Mouse (Mus musculus): ENCODE measurements around the gene Kcnj9. TPM values are rescaled to one million over a fixed set of nuclear protein-coding genes. Genes with fewer than 3 reads are reported as not detected.

Kcnj9 gene
- total and polyA plus RNA-seq, 3 experiments: 0.04 TPM; not detected in 2

DNA sequence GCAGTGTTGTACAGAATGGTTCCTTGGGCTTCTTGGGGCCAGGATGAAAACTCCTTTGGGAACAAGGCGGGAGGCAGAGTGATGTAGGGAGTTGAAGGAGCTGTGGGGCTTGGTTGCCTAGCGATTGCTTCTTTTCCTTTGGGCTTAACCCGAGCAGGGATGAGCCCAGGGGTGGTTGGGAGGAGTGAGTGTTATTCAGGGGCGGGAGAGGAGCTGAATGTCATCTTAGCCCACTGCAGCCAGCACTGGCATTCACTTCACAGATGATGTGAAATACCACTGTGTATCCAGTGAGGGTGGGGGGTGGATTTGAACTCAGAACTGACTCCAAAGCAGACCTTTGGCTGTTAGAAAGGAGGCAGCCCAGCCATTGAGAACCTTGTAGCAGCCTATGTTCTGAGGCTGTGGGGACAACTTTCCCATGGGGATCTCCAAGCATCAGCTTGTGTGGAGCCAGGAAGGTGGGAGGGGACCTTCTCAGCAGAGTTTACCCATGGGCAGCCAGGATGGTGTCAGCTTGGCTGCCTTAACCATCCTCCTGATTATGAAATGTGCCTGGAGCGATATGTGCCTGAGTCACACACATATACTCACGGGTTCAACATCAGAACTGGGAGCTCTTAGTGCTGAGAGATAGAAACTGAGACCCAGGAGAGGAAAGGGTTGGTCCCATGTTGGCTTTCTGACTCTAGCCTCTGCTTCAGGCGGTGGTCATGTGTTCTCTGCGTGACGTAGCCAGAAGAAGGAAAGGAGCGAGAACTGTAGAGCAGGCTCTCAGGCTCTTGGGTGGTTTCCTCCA is 15.3 kb downstream of the Kcnj9 start:
- intact Hi-C loops (cut with DNase I): no loop called here
- 73% methylated on average over 10 of the region's 10 CpGs for WGBS
- DNase-seq: no peak

DNA sequence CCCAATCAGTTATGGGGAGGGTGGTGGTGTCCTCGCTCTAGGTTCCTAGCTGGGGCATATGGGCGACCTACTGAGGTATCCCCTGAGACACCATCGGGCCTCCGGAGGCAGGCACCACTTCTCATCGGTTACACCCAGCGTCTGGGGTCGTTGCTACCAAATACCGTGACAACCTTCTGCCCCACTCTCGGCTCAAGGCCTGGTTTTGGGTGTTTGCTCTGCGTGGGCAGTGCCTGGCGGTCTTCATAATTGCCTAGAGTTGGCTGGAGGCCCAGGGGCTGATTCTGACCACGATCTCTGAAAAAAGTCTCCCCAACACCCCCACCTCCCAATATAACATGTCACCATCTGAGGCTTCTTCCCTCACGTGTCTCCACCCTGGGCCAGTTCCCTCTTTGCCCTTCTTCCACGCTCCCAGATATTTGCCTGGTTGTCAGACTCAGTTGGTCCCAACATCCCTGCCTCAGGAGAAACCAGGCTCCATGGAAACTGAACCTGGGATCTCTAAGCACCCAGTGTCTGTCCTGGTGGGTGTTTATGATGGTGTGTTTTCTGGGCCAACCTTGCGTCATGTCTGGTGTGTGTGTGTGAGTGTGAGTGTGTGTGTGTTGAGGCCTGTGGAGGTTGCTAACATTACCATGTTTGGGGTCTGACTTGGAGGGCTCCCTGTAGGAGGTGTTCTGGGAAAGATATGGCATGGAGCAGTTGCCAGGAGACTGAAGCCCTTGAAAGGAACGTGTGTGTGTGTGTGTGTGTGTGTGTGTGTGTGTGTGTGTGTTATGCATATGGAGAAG is 16.2 kb downstream of the Kcnj9 start:
- Histone ChIP-seq H3K9ac (ENCODE audit: low read depth, low read length) (peak overlapping the region; percentile 85), H3K79me2 (replicated peaks; ENCODE audit: control insufficient read depth, insufficient read depth, low read length) (no peaks in the 10 kb centered on the region), H3K27me3 (ENCODE audit: control insufficient read depth, insufficient read depth, low read length) (no peaks in the 10 kb centered on the region), H3K36me3 (ENCODE audit: control insufficient read depth, insufficient read depth, low read length) (no peaks in the 10 kb centered on the region), H3K4me1 (ENCODE audit: control insufficient read depth, insufficient read depth, low read length) (peaks cover 6% of the 10 kb centered on the region), H3K27ac (peak overlapping the region; percentile 99), H3K4me3 (peak overlapping the region; percentile 82)
- WGBS: 16% methylated on average over 16 of the region's 16 CpGs
- no peak for DNase-seq
- TF ChIP-seq POLR2A (IDR thresholded peaks at IDR 0.05; ENCODE audit: insufficient read depth, low read depth, low read length) (no peak), EP300 (IDR thresholded peaks at IDR 0.05; ENCODE audit: insufficient read depth, low read depth, low read length) (no peak), CTCF (IDR thresholded peaks at IDR 0.05) (no peak)
- intact Hi-C loops (cut with DNase I): no loop called here

More for the DNA sequence above, 15.3 kb downstream of the Kcnj9 start:
- Histone ChIP-seq H3K79me2 (replicated peaks; ENCODE audit: control insufficient read depth, insufficient read depth, low read length) (no peaks in the 10 kb centered on the region), H3K4me1 (ENCODE audit: control insufficient read depth, insufficient read depth, low read length) (peaks cover 6% of the 10 kb centered on the region), H3K27me3 (ENCODE audit: control insufficient read depth, insufficient read depth, low read length) (no peaks in the 10 kb centered on the region), H3K27ac (no peak overlapping the region; the same call in 1 of the 2 replicates), H3K4me3 (no peak overlapping the region), H3K36me3 (ENCODE audit: control insufficient read depth, insufficient read depth, low read length) (no peaks in the 10 kb centered on the region), H3K9ac (ENCODE audit: low read depth, low read length) (no peak overlapping the region)
- no peak for TF ChIP-seq EP300 (IDR thresholded peaks at IDR 0.05; ENCODE audit: insufficient read depth, low read depth, low read length)
- TF ChIP-seq CTCF (IDR thresholded peaks at IDR 0.05): no peak
- no peak for TF ChIP-seq POLR2A (IDR thresholded peaks at IDR 0.05; ENCODE audit: insufficient read depth, low read depth, low read length)

DNA sequence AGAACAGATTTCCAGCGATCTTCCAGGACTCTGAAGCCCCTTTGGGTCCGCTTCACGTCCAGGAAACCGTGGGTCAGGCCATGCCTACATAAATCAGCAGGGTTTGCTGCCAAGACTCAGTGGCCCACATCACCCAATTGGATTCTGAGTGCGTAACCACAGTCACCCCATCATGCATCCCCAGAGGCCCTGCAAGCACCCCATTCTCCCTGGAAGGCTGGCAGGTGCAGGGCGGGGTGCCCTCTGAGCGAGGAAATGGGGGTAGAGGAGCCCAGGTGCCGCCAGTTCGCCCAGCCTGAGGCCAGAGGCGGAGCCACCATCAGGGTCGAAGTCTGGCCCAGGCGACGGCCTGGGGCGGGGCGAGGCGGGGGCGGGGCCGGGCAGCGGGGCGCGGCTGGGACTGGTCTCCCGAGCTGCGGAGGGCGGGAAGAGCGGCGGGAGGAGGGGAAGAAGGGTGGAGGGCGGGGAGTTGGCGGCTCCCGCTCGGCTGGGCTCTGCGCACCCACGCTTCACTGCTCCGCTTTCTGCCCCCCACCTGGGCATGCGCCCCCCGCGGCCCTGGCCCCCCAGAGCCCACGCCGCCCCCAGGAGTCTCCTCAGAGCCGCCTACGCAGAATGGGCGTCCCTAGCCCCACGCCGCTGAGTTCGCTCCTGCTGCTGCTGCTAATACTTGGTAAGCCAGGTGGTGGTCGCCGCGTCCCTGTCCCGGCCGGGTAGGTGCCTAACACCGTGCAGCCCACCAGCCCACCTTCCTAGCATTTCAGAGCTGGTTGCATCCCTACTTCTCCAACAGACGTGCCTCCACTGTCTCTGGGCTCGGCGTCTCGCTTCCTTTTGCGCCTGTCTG is 17.0 kb downstream of the Kcnj9 start:
- under 1% methylated on average over 47 of the region's 55 CpGs for WGBS
- Histone ChIP-seq H3K27me3 (ENCODE audit: control insufficient read depth, insufficient read depth, low read length) (no peaks in the 10 kb centered on the region), H3K9ac (ENCODE audit: low read depth, low read length) (peak overlapping the region; percentile 85), H3K36me3 (ENCODE audit: control insufficient read depth, insufficient read depth, low read length) (no peaks in the 10 kb centered on the region), H3K4me1 (ENCODE audit: control insufficient read depth, insufficient read depth, low read length) (peaks cover 6% of the 10 kb centered on the region), H3K79me2 (replicated peaks; ENCODE audit: control insufficient read depth, insufficient read depth, low read length) (no peaks in the 10 kb centered on the region), H3K4me3 (peak overlapping the region; percentile 82), H3K27ac (peak overlapping the region; percentile 99)
- intact Hi-C loops (cut with DNase I): loop anchor here (2.0 kb wide), 2 partner anchors 95 to 185 kb away; partner anchors contain the start of gene Pex19
- peak; percentile 92 to 93 for DNase-seq
- TF ChIP-seq POLR2A (IDR thresholded peaks at IDR 0.05; ENCODE audit: insufficient read depth, low read depth, low read length) (peak; percentile 77), EP300 (IDR thresholded peaks at IDR 0.05; ENCODE audit: insufficient read depth, low read depth, low read length) (no peak)

DNA sequence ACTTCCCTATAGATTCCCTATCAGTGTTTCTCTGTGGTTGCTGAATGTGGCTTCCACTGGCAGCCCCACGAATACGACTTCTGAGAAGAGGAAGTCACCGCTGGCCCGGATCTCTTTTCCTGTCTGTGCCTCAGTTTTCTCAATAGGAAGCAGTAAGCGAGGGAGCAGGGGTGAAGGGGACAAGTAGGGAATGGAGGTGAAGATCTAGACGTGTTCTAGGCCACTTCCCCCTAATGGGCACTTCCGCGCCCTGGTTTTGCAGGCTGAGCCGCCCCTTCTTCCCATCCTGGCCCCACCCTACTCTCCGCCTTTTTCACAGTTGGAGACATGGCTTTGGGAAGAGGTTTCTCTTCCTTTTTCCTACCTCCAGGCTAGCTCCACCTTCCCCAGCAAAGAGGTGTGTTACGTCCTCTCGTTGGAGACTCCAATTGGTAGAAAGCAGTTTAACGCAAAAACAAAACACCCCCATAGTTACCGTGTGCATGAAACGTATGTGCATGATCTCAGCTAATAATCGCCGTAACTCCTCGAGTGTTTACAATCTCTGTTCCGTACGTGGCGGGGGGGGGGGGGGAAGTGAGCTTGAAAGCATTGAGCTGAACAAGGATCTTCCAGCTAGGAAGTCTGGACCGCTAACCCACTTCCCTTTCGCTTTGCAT is 17.7 kb downstream of the Kcnj9 start:
- DNase-seq: peak; percentile 75 to 78
- H3K4me3 ChIP-seq: peak overlapping the region; percentile 82
- no peaks in the 10 kb centered on the region for H3K36me3 ChIP-seq (ENCODE audit: control insufficient read depth, insufficient read depth, low read length)
- H3K27ac ChIP-seq: peak overlapping the region; percentile 99
- intact Hi-C loops (cut with DNase I): loop anchor here (2.0 kb wide), 2 partner anchors 95 to 185 kb away; partner anchors contain the start of gene Pex19
- TF ChIP-seq EP300 (IDR thresholded peaks at IDR 0.05; ENCODE audit: insufficient read depth, low read depth, low read length) (0 out of 2 replicates have a peak, but pooled peaks have one; percentile 16), CTCF (IDR thresholded peaks at IDR 0.05) (peak; percentile 19; the same call in 1 of the 2 replicates), POLR2A (IDR thresholded peaks at IDR 0.05; ENCODE audit: insufficient read depth, low read depth, low read length) (peak; percentile 83)
- H3K9ac ChIP-seq (ENCODE audit: low read depth, low read length): peak overlapping the region; percentile 77
- H3K4me1 ChIP-seq (ENCODE audit: control insufficient read depth, insufficient read depth, low read length): peaks cover 7% of the 10 kb centered on the region
- H3K27me3 ChIP-seq (ENCODE audit: control insufficient read depth, insufficient read depth, low read length): no peaks in the 10 kb centered on the region
- 5% methylated on average over 23 of the region's 23 CpGs for whole genome bisulfite sequencing
- H3K79me2 ChIP-seq (replicated peaks; ENCODE audit: control insufficient read depth, insufficient read depth, low read length): no peaks in the 10 kb centered on the region
